In genomic region chr13:12257391-12258380, GRCm38 (mm10) we compare ENCODE assay signal across 8 mouse cellular contexts. TPM values are rescaled to one million over a fixed set of nuclear protein-coding genes. Genes with fewer than 3 reads are reported as not detected.
DNase-seq lines count a peak whose midpoint lies in the region; ATAC-seq and TF ChIP-seq lines count a peak whose summit lies in the region.

Gene Mtr (minus strand): TSS chr13:12258113.

- TF ChIP-seq POLR2A in MEL (IDR thresholded peaks at IDR 0.05; ENCODE audit: control insufficient read depth in 1 of 2, insufficient read depth in 1 of 2, low read depth in 1 of 2, low read length in 2 of 2, poor library complexity in 1 of 2): peak; percentile 96 to 97
- TF ChIP-seq POLR2A in cerebellum, adult 2 months (IDR thresholded peaks at IDR 0.05; ENCODE audit: borderline replicate concordance, insufficient read depth, low read length): peak; percentile 77; the same call in 1 of the 2 replicates

- H3K79me2 ChIP-seq in MEL (ENCODE audit: control insufficient read depth, insufficient read depth, low read length, poor library complexity): peaks cover 42% of the 10 kb centered on the region

- TF ChIP-seq CTCF in MEL (IDR thresholded peaks at IDR 0.05 in 2 of 3, conservative IDR thresholded peaks at IDR 0.05 in 1 of 3; ENCODE audit: control insufficient read depth in 1 of 3, insufficient read depth in 1 of 3, low read depth in 2 of 3, low read length in 3 of 3, poor library complexity in 1 of 3, severe bottlenecking in 1 of 3): no peak
- no peak for TF ChIP-seq CTCF in cerebellum, adult 2 months (IDR thresholded peaks at IDR 0.05; ENCODE audit: borderline replicate concordance, insufficient read depth, low read depth, low read length)
- no peak for TF ChIP-seq CTCF in forebrain, postnatal 0 days (IDR thresholded peaks at IDR 0.05; ENCODE audit: low read depth)

- H3K4me1 ChIP-seq in MEL (ENCODE audit: control insufficient read depth in 1 of 2, insufficient read depth in 2 of 2, low read length in 2 of 2): peaks cover 8 to 12% of the 10 kb centered on the region in 2 experiments
- H3K4me1 ChIP-seq in cerebellum, adult 2 months (ENCODE audit: control insufficient read depth, insufficient read depth, low read length): no peaks in the 10 kb centered on the region
- peaks cover 13% of the 10 kb centered on the region for H3K4me1 ChIP-seq in forebrain, postnatal 0 days (ENCODE audit: insufficient read depth)
- H3K4me1 ChIP-seq in lung, embryonic 15.5 days: peaks cover 9% of the 10 kb centered on the region

- peaks cover 10 to 29% of the 10 kb centered on the region in 2 experiments for H3K36me3 ChIP-seq in MEL (ENCODE audit: control insufficient read depth in 1 of 2, insufficient read depth in 2 of 2, low read length in 2 of 2)
- H3K36me3 ChIP-seq in forebrain, postnatal 0 days (ENCODE audit: insufficient read depth): no peaks in the 10 kb centered on the region
- 0 out of 2 replicates have a peak, but pooled peaks cover 3% of the 10 kb centered on the region for H3K36me3 ChIP-seq in lung, embryonic 15.5 days

- TF ChIP-seq EP300 in MEL (IDR thresholded peaks at IDR 0.05; ENCODE audit: low read depth in 1 of 2, low read length in 2 of 2): 0 out of 4 replicates have a peak, but pooled peaks of 1 of the 2 experiments have one; percentile 4

- peak; percentile 100 for ATAC-seq in forebrain, postnatal 0 days
- ATAC-seq in lung, embryonic 15.5 days (ENCODE audit: borderline replicate concordance, extremely low read depth, low FRiP score, low TSS enrichment): peak; percentile 100

- H3K27ac ChIP-seq in MEL (ENCODE audit: control insufficient read depth, low read depth, low read length): peak within 1 kb of the TSS; percentile 89
- peak within 1 kb of the TSS; percentile 39 for H3K27ac ChIP-seq in cerebellum, adult 2 months (ENCODE audit: insufficient read depth, low read length)
- peak within 1 kb of the TSS; percentile 87 for H3K27ac ChIP-seq in forebrain, postnatal 0 days (ENCODE audit: low read depth, low read length)
- peak within 1 kb of the TSS; percentile 92 for H3K27ac ChIP-seq in lung, embryonic 15.5 days

- no peaks in the 10 kb centered on the region for H3K27me3 ChIP-seq in MEL (ENCODE audit: control insufficient read depth in 1 of 2, insufficient read depth in 2 of 2, low read length in 2 of 2)
- no peaks in the 10 kb centered on the region for H3K27me3 ChIP-seq in cerebellum, adult 2 months (ENCODE audit: control insufficient read depth, insufficient read depth, low read length)
- no peaks in the 10 kb centered on the region for H3K27me3 ChIP-seq in forebrain, postnatal 0 days (ENCODE audit: insufficient read depth, low read length)
- no peaks in the 10 kb centered on the region for H3K27me3 ChIP-seq in lung, embryonic 15.5 days

- peak within 1 kb of the TSS; percentile 72 to 97 for H3K4me3 ChIP-seq in MEL (ENCODE audit: control insufficient read depth in 1 of 2, insufficient read depth in 1 of 2, low read depth in 2 of 2, low read length in 2 of 2)
- H3K4me3 ChIP-seq in cerebellum, adult 2 months (replicated peaks; ENCODE audit: insufficient read depth, low read depth, low read length): peak within 1 kb of the TSS; percentile 79
- H3K4me3 ChIP-seq in forebrain, postnatal 0 days (ENCODE audit: low read depth, low read length): peak within 1 kb of the TSS; percentile 67
- peak within 1 kb of the TSS; percentile 91 for H3K4me3 ChIP-seq in lung, embryonic 15.5 days

- H3K9me3 ChIP-seq in MEL (replicated peaks; ENCODE audit: insufficient read depth, low read length): no peaks in the 10 kb centered on the region
- no peaks in the 10 kb centered on the region for H3K9me3 ChIP-seq in forebrain, postnatal 0 days (ENCODE audit: low read length)
- no peaks in the 10 kb centered on the region for H3K9me3 ChIP-seq in lung, embryonic 15.5 days

- peak within 1 kb of the TSS; percentile 68 for H3K4me2 ChIP-seq in forebrain, postnatal 0 days (ENCODE audit: low read depth)
- H3K4me2 ChIP-seq in lung, embryonic 15.5 days: peak within 1 kb of the TSS; percentile 64

- no peak for TF ChIP-seq RAD21 in MEL (IDR thresholded peaks at IDR 0.05; ENCODE audit: low read depth, low read length)

- H3K9ac ChIP-seq in MEL (ENCODE audit: control insufficient read depth, low read depth, low read length, poor library complexity, severe bottlenecking): peak within 1 kb of the TSS; percentile 99
- H3K9ac ChIP-seq in forebrain, postnatal 0 days: peak within 1 kb of the TSS; percentile 55
- H3K9ac ChIP-seq in lung, embryonic 15.5 days: peak within 1 kb of the TSS; percentile 82

- WGBS in cerebellum, adult 2 months: under 1% methylated on average over 69 of the region's 69 CpGs
- WGBS in forebrain, postnatal 0 days: under 1% methylated on average over 69 of the region's 69 CpGs
- 0% methylated on average over 69 of the region's 69 CpGs for WGBS in lung, embryonic 15.5 days

- DNase-seq in MEL (ENCODE audit: low read depth, low spot score): peak; percentile 96
- peak; percentile 95 to 98 for DNase-seq in cerebellum, adult 2 months
- DNase-seq in forebrain, postnatal 0 days: peak; percentile 97
- peak; percentile 95 for DNase-seq in heart, postnatal 4 days
- DNase-seq in layer of hippocampus, adult 8-10 months (ENCODE audit: low spot score in 2 of 2): peak; percentile 94 to 95
- peak; percentile 93 for DNase-seq in ovary, adult 18-20 months (ENCODE audit: low spot score)
- peak; percentile 95 for DNase-seq in thymus, postnatal 0 days (ENCODE audit: low spot score)

TF ChIP-seq in MEL, 35 proteins besides CTCF, POLR2A, EP300 and RAD21:
- no peak for TF ChIP-seq ZKSCAN1 (IDR thresholded peaks at IDR 0.05; ENCODE audit: low read depth, low read length)
- peak; percentile 90 for TF ChIP-seq KAT2A (conservative IDR thresholded peaks at IDR 0.05; ENCODE audit: low read depth, low read length)
- TF ChIP-seq POLR2AphosphoS2 (IDR thresholded peaks at IDR 0.05; ENCODE audit: low read length): peak; percentile 85
- 0 out of 2 replicates have a peak, but pooled peaks have one; percentile 22 for TF ChIP-seq CHD2 (IDR thresholded peaks at IDR 0.05; ENCODE audit: low read length)
- no peak for TF ChIP-seq SMC3 (IDR thresholded peaks at IDR 0.05; ENCODE audit: low read depth, low read length)
- no peak for TF ChIP-seq POLR2AphosphoS5 (IDR thresholded peaks at IDR 0.05; ENCODE audit: borderline replicate concordance, low read depth, low read length)
- peak; percentile 99 for TF ChIP-seq HCFC1 (IDR thresholded peaks at IDR 0.05; ENCODE audit: low read depth, low read length)
- TF ChIP-seq ZMIZ1 (IDR thresholded peaks at IDR 0.05; ENCODE audit: low read depth, low read length): peak; percentile 95
- peak; percentile 65 for TF ChIP-seq SIN3A (IDR thresholded peaks at IDR 0.05; ENCODE audit: low read length)
- TF ChIP-seq GABPA (IDR thresholded peaks at IDR 0.05; ENCODE audit: low read depth, low read length): no peak
- peak; percentile 97 for TF ChIP-seq NELFE (IDR thresholded peaks at IDR 0.05; ENCODE audit: low read depth, low read length)
- peak; percentile 16; the same call in 1 of the 2 replicates for TF ChIP-seq MYC (IDR thresholded peaks at IDR 0.05; ENCODE audit: low read depth, low read length)
- no peak for TF ChIP-seq BHLHE40 (IDR thresholded peaks at IDR 0.05; ENCODE audit: borderline replicate concordance, low read depth, low read length)
- TF ChIP-seq TBP (IDR thresholded peaks at IDR 0.05; ENCODE audit: low read depth, low read length): peak; percentile 90
- TF ChIP-seq CHD1 (IDR thresholded peaks at IDR 0.05; ENCODE audit: low read depth, low read length): 0 out of 2 replicates have a peak, but pooled peaks have one; percentile 70
- TF ChIP-seq UBTF (IDR thresholded peaks at IDR 0.05; ENCODE audit: borderline replicate concordance, insufficient read depth, low read depth, low read length): peak; percentile 26; the same call in 1 of the 2 replicates
- peak; percentile 62; the same call in 1 of the 2 replicates for TF ChIP-seq ELF1 (IDR thresholded peaks at IDR 0.05; ENCODE audit: low read depth, low read length)
- 0 out of 2 replicates have a peak, but pooled peaks have one; percentile 9 for TF ChIP-seq ETS1 (IDR thresholded peaks at IDR 0.05; ENCODE audit: low read depth, low read length)
- TF ChIP-seq JUND (IDR thresholded peaks at IDR 0.05; ENCODE audit: low read depth, low read length): no peak
- peak; percentile 82 for TF ChIP-seq TCF12 (IDR thresholded peaks at IDR 0.05; ENCODE audit: low read depth, low read length)
- no peak for TF ChIP-seq NRF1 (IDR thresholded peaks at IDR 0.05; ENCODE audit: insufficient read depth, low read depth, low read length, poor library complexity, severe bottlenecking)
- TF ChIP-seq MXI1 (IDR thresholded peaks at IDR 0.05; ENCODE audit: low read depth, low read length): peak; percentile 82
- TF ChIP-seq USF2 (IDR thresholded peaks at IDR 0.05; ENCODE audit: borderline replicate concordance in 1 of 2, insufficient read depth in 1 of 2, low read depth in 1 of 2, low read length in 2 of 2): no peak
- no peak for TF ChIP-seq MAZ (IDR thresholded peaks at IDR 0.05; ENCODE audit: low read depth, low read length)
- TF ChIP-seq MEF2A (IDR thresholded peaks at IDR 0.05; ENCODE audit: extremely low read depth, insufficient replicate concordance, low read depth, low read length, poor library complexity, severe bottlenecking): no peak
- no peak for TF ChIP-seq ZNF384 (IDR thresholded peaks at IDR 0.05; ENCODE audit: low read depth, low read length)
- TF ChIP-seq MAX (IDR thresholded peaks at IDR 0.05; ENCODE audit: low read length): peak; percentile 42
- peak; percentile 68 for TF ChIP-seq USF1 (IDR thresholded peaks at IDR 0.05; ENCODE audit: low read depth, low read length)

RNA-seq across cellular contexts. Expression of gene Mtr, which starts in this region (rescaled TPM):
- 25.5 and 25.6 TPM in 2 replicates for total RNA-seq in MEL (2012; rRNA removed)
- 10 to 100 TPM; 32.2 to 53.0 TPM for polyA plus RNA-seq in MEL (2012; ENCODE audit: insufficient read depth in 1 of 2, insufficient read length in 2 of 2, low read depth in 1 of 2, low replicate concordance in 2 of 2, missing spikeins in 1 of 2)
- polyA plus RNA-seq in cerebellum, adult 2 months (2012; rRNA removed): 8.4 and 10.0 TPM in 2 replicates
- 5.2 and 8.3 TPM in 2 replicates for total RNA-seq in forebrain, postnatal 0 days (2014; rRNA removed)
- 1.8 and 1.9 TPM in 2 replicates for polyA plus RNA-seq in forebrain, postnatal 0 days (2015; fragmentation: Nextera tagmentation; extraction: Ambion mirVana)
- total RNA-seq in heart, postnatal 4 days (2021): 10 to 100 TPM; 35.7 to 36.0 TPM
- 10 to 100 TPM; 16.8 to 20.3 (median 20.0) TPM for total RNA-seq in layer of hippocampus, adult 8-10 months (2022)
- 15.4 and 17.1 TPM in 2 replicates for polyA plus RNA-seq in lung, embryonic 15.5 days (2015; fragmentation: Nextera tagmentation; extraction: Ambion mirVana)
- polyA plus RNA-seq in thymus, postnatal 0 days (2015; fragmentation: Nextera tagmentation; extraction: Ambion mirVana): 15.7 and 17.6 TPM in 2 replicates

Comparison
In these comparisons a context has a peak if more than half of its experiments do, and no peak if none do; other contexts are left out.
1. Peak in every context shown above with its lines: DNase-seq, ATAC-seq, H3K4me3 ChIP-seq and H3K27ac ChIP-seq.
2. H3K27ac ChIP-seq: peak in every context shown above with its lines; median percentile 92 in lung, embryonic 15.5 days; 89 in MEL; 87 in forebrain, postnatal 0 days; 39 in cerebellum, adult 2 months.